Mouse (Mus musculus) thymus, adult 18-20 months (tissue): ENCODE data around the gene Mier2.

Experiments
- DNase-seq, 2 experiments: peaks; one replicate each; pipeline ENCODE4 v3.0.0; 2022; ENCODE audit warnings: mixed read lengths in 2 of 2

The Mier2 gene

DNA sequence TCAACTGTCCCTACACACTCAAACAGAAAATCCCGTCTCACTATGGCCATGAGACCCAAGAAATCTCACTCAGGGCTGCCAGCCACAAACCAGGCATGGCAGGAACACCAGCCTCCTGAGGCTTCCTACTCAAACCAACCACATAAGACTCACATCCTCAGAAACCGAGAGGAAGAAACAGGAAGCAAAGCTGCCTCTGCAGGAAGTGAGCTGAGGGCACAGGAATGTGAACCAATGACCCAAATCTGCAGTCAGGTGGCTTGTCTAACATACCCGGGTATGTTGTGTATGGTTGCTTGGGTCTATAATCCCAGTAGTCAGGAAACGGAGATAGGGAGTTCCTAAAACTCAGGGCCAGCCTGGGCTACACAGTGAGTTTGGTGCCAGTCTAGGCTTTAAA lies 16.1 kb downstream of the Mier2 start:
- peak in 1 of 2 experiments; percentile 3 for DNase-seq

DNA sequence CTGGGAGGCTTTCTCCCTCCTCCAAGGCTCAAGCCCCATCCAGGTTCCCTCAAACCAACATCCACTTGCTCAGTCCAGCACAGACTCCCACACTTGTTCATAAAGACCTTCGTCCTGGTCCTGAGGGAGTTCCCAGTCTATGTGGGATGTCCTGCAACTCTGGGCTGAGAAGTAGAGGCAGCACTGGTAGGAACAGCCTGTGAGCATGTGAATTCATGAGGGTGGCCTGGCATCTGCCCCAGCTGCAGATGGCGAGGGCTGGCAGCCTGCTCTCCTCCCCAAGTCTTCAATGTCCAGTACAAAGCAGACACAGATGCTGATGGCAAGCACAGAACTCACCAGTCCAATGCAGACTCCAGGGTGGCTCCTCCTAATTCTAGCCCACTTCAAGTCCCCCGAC lies 16.7 kb downstream of the Mier2 start:
- no peak for DNase-seq

- DNase-seq, result no peak
These were observed 17.2 kb downstream of the Mier2 start for GRCm38 (mm10) chr10:79537781-79538180.

- no peak for DNase-seq
These were observed 17.7 kb downstream of the Mier2 start for GRCm38 (mm10) chr10:79537271-79537670.

- no peak for DNase-seq
These were observed 18.4 kb downstream of the Mier2 start for GRCm38 (mm10) chr10:79536461-79537080.

- no peak for DNase-seq
These were observed 19.6 kb downstream of the Mier2 start for GRCm38 (mm10) chr10:79535431-79535830.

DNA sequence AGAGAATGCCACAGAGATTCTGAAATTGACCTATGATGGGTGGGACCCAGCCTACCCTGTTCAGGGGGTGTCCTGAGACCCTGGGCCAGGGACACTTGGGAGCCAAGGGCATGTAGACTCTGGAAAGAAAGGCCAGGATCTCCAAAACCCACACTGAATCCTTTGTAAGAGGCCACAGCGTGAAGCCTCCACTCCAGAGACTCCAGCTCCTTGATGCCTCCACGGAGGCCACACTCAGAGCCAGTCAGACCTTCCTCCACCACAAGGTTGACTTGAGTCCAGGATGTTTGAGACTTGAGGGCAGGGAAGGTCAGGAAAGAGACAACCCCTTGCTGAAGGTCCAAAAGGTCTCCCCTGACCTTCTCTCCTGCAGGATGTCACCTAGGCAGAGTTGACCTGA lies 20.6 kb downstream of the Mier2 start:
- no peak for DNase-seq

DNA sequence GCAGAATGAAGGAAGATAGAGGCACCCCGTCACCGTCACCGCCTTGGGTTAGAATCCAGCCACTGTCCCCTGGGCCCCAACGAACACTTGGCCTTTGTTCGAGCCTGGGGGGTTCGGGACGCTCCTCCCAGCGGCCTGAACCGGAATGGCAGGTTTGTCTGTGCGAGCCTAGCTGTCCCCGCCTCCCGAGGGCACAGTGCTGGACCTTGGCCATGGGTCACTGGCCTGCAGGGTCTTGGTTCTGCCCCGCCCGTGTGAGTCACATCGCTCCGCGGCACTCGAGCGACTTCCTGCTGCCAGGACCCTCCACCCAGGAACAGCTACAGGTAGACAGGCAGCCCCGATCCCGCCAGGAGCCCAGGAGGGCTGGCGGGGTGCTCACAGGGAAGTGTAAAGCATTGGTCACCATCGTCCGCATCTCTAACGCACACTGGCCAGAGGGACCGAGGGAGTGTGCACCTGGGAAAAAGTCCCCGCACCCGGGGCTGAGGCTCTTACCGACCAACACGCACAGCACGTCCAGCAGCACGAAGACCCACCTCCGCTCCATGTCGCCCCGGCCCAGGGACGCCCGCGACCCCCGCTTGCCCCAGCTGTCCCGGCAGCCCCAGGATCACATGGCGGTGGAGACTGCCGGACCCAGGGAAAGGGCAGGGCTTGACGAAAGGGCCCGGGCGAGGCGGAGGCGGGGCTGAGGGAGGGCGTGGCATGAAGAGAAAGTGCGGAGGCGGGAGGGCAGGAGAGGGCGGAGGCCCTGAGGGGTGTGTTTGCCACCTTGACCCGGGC lies 21.7 kb downstream of the Mier2 start, which contains the start of gene Plpp2:
TSS of gene Plpp2 (minus strand) at position 671 of the 786 bp plus-strand sequence.
- DNase-seq, result peak; percentile 47 to 51

- peak in 1 of 2 experiments; percentile 3 for DNase-seq
These were observed 22.3 kb downstream of the Mier2 start for GRCm38 (mm10) chr10:79532678-79533077.

DNA sequence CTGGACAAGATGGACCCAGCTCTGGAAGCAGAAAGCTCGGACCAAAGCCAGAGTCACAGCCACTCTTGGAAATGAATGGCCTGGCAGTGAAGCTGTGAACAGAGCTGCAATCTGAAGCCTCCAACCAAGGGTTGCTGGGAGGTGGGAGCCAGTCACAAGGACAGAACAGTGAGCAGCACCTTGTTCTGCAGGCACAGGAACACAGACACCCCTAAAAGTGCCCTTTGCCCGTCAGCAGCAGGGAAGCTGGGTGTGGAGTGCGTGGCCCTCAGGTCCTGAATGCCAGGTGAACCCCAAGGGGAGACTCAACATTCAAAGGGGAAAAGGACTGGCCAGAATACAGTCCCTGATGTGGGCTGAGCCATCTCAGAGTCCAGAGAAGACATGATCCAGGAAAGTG lies 23.4 kb downstream of the Mier2 start:
- no peak for DNase-seq

- no peak for DNase-seq
These were observed 24.3 kb downstream of the Mier2 start for GRCm38 (mm10) chr10:79530721-79531120.

DNA sequence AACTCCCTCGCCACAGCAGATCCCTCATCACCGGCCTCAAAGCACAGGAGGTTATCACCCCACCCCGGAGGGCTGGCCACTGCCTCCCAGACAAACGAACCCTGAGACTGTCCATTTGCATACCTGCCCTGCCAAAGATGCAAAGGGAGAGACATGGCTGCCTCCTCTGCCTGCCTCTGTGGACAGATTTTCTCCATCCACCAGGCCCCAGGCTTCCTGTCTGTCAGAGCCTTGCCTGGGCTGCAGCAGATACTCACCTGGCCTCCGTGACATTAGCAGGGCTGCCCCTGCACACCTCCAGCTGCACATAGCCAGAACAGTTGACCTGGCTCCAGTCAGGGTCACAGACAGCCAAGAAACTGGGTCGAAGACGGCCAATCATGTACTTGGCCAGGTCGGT lies 24.8 kb downstream of the Mier2 start:
- no peak for DNase-seq

- no peak for DNase-seq
These were observed 26.9 kb downstream of the Mier2 start for GRCm38 (mm10) chr10:79528081-79528480.

- no peak for DNase-seq
These were observed 27.6 kb downstream of the Mier2 start for GRCm38 (mm10) chr10:79527453-79527845.

GRCm38 (mm10) chr10:79526661-79527452 lies 28.1 kb downstream of the Mier2 start:
- DNase-seq, result no peak

GRCm38 (mm10) chr10:79525456-79526325 lies 29.3 kb downstream of the Mier2 start:
- DNase-seq, result no peak

DNA sequence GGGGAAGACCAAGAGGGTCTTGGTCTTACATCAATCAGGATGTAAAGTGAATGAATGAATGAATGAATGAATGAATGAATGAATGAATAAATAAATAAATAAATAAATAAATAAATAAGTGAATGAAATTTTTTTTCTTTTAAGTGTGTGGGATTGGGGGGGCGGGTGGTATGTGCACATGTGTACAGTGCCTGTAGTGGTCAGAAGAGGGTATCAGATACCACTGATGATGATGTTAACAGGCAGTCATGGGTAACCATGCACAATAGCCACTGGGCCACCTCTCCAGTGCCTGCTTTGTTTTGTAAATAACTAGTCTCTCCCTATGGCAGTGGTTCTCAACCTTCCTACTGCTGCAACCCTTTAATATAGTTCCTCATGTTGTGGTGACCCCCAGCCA lies 30.6 kb downstream of the Mier2 start:
- no peak for DNase-seq

DNA sequence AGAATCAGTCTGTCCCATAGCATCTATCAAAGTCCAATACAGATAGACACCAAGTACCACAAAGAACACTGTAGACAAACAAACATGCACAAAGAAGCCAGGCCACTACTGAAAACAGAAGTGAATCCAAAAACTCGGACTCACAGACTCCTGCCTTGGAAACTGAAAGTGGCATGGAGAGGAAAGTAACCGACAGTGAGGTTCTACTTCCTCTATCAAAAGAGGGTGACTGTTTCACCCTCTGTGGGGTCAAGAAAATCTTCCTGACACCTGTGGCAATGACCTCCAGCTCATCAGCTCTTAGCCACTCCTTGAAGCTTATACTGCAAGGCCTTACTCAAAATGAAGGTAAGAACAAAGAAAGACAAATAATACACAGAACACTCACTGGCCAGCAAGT lies 48.3 kb downstream of the Mier2 start:
- DNase-seq, result no peak

DNA sequence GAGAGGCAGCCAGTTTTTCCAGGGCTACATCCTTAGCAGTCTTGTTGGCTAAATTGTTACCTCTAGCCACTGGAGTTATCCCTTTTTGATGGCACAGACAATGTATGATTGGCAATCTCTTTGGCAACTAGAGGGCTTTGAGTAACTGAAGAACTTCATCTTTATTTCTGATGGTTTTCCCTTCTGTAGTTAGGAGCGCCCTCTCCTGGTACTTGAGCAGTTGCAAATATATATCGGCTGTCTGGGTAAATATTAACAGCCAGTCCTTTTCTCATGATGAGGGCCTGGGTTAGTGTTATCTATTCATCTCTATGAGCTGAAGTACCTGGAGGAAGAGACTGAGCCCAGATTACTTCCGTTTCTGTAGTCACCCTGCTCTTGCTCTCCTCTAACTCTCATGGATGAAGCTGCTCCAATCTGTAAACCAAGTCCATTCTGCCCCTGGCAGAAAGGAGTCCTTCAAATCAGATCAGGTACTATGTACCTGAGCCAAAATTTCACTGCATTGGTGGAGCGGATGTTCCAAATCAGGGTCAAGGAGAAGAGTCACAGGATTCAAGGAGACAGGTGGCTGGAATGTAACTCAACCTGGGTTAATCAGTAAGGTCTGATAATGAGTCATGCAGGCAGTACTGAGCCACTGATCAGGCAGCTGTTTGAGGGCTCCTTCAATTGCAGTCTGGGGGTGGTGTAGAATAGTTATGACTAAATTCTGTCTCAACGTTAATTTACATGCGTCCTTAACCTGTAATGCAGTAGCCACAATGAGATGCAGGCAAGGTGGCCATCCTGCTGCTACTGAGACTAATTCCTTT lies 52.0 kb downstream of the Mier2 start:
- no peak for DNase-seq

DNA sequence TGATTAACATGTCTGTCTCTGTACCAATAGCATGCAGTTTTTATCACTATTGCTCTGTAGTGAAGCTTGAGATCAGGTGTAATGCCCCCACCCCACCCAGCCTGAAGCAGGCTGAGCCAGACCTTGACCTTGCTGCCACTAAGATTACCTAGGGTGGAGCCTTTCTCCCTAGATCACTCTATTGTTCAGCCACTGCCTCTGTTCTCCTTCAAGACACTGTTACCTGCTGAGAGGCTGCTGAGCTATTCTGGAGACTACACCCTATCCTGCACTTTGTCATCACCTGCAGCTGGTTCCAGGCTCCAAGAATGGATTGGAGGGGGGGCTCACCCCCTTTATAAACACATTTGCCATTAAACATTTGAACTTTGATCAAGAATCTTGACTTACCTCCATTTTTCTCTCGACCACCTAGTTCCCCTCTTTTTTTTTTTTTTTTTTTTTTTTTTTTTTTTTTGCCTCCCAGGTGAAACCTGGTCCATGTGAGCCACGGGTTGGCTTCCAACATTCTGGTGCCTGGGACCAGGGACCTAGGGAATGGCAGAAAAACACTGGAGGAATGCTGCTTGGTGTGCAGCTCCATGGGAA lies 58.2 kb downstream of the Mier2 start:
- DNase-seq, result no peak

DNA sequence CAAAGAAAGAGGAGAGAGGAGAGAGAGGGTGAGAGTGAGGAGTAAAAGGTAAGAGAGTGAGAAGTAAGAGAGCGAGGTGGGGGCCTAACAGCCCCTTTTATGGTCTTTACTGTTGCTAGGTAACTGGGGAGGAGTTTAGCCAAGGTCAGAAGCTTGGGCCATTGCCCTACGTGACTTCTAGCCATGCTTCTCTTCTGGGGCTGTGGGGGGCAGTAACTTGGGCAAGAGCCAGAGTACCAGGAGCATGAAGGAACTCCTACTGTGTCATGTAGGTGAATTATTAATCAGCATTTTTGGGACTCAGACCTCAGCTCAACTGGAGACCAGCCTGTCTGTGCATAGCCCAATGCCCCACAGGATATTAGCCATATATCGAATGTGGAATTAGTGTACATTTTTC lies 59.1 kb downstream of the Mier2 start:
- no peak for DNase-seq
